Mouse (Mus musculus) myocyte (in vitro differentiated cells): ENCODE measurements around the gene Eif4enif1.

Experiments used
- CEBPB ChIP-seq: IDR thresholded peaks from 2 replicates; pipeline ENCODE4 v1.6.1; 2011; ENCODE audit warnings: mild to moderate bottlenecking, moderate library complexity; ENCODE audit not compliant: poor library complexity, insufficient read depth, severe bottlenecking
- E2F4 ChIP-seq: IDR thresholded peaks from one replicate; pipeline ENCODE4 v1.6.1; 2011; ENCODE audit warnings: mild to moderate bottlenecking, control low read depth, moderate library complexity; ENCODE audit not compliant: insufficient read depth
- MAX ChIP-seq: IDR thresholded peaks from one replicate; pipeline ENCODE4 v1.6.1; 2011; ENCODE audit warnings: low read depth, mild to moderate bottlenecking, control low read depth
- POLR2A ChIP-seq: IDR thresholded peaks from one replicate; pipeline ENCODE4 v1.6.1; 2011; ENCODE audit warnings: low read depth, mild to moderate bottlenecking, control low read depth, moderate library complexity; ENCODE audit not compliant: insufficient read length
- REST ChIP-seq: IDR thresholded peaks from one replicate; pipeline ENCODE4 v1.6.1; 2011; ENCODE audit warnings: mild to moderate bottlenecking, control low read depth, moderate library complexity; ENCODE audit not compliant: insufficient read depth, insufficient read length
- TCF3 ChIP-seq: IDR thresholded peaks from one replicate; pipeline ENCODE4 v1.6.1; 2011; ENCODE audit warnings: low read depth, control low read depth; ENCODE audit not compliant: insufficient read length
- USF1 ChIP-seq: IDR thresholded peaks from one replicate; pipeline ENCODE4 v1.6.1; 2011; ENCODE audit warnings: low read depth, mild to moderate bottlenecking, control low read depth, moderate library complexity

GRCm38 (mm10) chr11:3287131-3287530 is 84.9 kb downstream of the Eif4enif1 start:
- TF ChIP-seq POLR2A (no peak), CEBPB (no peak), USF1 (no peak), REST (no peak), E2F4 (no peak), TCF3 (no peak), MAX (no peak)
